Mouse (Mus musculus) embryo, embryonic 10 days (tissue): ENCODE data around the gene Rrm2.

ENCODE experiments used
- DNase-seq: peaks from one replicate; pipeline ENCODE4 v3.0.0-alpha.2; 2015; ENCODE audit warnings: low spot score

The Rrm2 gene

DNA sequence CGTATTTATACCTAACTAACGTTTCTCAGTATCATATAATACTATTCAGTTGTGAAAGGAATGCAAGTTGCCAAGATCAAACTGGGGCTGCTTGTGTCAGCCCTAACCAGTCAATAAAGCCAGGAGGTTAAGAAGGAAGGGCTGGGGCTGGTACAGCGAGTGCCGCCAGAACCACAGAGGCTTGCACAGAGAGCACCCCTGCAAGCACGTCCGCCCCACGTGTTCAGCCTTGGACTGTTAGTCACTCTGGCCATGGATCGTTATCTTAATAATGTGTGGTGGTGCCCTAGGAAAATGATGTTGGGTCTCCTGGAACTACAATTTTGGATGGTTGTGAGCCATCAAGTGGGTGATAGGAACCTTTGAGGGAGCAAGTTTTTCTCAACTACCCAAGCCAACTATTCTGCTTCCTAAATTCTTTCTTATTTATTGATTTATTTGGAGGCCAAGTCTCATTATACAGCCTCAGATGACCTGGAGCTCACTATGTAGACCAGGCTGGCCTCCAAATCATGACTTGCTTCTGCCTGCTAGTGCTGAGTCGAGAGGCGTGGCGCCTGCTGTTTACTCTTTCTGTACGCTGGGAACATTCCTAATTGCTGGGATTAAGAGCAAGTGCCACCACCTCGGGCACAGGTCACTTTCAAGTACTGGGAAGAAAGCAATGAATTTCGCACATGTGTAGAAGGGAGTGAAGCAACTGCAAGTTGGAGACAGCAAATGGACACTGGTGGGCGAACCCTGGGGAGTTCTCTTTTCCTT is 2.4 kb upstream of the Rrm2 start:
- no peak for DNase-seq

DNA sequence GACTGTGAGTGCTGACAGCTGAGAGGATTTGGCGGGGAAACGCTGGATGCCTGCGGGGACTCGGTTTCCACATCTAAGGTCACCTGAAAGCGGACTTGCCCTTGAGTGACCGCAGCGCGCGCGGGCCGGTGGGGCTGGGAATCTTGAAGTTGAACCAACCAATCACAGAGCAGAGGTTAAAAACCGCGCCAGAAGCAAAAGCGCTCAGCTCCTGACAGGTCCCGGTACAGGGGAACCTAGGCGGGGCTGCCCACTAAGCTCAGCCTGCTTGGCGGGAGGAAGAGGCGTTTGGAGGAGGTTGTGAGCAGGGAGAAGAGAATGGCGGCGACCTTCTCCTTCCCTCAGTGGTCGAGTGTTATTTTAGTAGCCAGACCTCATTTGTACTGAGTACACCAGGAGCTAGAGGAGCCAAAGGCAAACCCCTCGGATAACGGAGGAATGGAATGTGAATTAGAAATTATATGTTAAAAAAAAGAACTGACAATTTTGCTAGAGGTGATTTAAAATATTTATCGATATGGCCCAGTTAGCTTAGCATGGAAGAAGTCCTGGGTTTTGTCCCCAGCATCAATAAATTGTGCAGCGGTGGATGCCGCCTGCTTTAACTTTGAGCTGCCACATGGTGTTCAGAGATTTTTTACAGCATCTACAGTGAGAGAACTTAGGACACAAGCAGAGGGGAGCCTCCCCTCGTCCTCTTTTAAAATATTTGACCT is 1.1 kb upstream of the Rrm2 start:
- DNase-seq = peak; percentile 85

DNA sequence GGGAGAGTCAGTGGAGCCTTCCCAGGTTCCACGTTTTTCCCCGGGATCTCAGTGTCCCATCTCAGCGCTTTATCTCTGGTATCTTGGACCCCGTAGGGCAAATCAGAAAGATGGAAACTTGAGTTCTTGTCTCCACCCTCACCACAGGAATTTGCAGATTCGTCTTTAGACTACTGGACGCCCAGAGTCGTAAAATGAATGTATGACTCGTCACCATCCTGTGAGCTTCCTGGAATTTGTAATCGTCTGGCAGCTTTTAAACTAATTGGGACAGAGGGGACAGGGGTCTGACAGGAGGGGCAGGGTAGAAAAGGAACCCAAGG is 600 bp upstream of the Rrm2 start:
- DNase-seq = peak; percentile 64

DNA sequence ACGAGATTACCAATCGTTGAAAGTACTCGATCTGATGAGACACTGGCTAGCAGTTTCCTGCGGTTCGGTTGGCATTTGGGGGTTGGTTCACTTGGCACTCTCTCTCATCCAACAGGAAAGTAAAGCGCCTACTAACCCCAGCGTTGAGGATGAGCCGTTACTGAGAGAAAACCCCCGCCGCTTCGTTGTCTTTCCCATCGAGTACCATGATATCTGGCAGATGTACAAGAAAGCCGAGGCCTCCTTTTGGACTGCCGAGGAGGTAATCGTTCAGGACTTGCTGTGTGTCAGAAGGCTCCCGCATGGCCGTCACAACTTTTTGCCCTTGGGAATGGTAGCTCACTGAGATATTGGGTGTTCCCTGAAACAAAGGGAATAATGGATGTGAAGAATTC is 780 bp downstream of the Rrm2 start:
- DNase-seq = no peak

DNA sequence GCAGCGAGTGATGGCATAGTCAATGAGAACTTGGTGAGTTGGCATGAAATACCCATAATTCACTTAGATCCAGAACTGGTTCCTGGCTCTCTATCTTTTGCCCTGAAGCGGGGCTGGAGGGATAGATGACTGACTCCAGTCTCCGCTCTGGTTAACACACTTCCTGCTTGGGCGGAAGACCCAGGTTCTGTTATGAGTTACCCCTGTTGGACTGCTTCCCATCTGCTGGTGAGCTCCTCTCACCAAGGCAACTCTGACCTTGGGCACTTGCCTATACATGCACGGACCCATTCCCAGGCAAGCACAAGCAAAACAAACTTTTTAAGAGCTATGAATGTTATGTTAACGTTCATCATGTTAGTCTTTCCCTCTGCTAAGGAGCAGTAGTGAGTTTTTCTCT is 1.4 kb downstream of the Rrm2 start:
- peak; percentile 30 for DNase-seq

DNA sequence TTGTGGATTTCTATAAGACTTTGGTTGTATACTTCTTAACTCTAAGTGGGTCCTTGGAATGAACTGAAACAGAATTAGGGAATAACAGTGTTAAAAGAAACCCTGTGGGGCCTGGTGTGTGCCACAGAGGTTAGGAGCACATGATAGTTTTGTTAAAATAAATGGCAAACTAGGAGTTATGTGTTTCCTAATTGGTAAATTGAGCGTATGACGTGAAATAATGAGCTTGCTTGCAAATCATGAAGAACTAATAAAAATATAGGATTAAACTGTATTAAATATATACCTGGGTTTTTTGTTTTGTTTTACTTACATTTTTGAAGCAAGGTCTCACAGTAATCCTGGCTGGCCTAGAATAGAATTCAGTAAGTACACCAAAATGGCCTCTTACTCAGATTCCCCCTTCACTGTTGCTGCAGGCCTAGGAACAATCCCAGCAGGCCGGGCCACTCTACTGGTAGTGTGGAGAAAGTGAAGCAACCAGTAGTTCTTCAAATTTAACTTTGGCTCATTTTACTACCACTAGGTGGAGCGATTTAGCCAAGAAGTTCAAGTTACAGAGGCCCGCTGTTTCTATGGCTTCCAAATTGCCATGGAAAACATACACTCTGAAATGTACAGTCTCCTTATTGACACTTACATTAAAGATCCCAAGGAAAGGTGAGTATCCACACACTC is 1.9 kb downstream of the Rrm2 start:
- peak; percentile 89 for DNase-seq

DNA sequence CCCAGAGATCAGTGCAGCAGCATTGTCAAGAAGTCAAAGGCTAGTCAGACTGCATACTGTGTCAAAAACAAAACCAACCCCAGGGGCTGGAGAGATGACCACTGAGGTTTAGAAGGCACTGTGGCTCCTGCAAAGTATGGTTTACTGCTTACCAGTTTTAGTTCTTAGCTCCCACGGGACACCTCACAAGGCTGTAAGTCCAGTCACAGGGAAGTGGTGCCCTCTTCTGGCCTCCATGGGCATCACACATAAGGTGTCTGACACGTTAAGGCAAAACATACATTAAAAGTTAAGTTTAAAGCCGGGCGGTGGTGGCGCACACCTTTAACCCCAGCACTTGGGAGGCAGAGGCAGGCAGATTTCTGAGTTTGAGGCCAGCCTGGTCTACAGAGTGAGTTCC is 2.6 kb downstream of the Rrm2 start:
- DNase-seq = peak; percentile 62

DNA sequence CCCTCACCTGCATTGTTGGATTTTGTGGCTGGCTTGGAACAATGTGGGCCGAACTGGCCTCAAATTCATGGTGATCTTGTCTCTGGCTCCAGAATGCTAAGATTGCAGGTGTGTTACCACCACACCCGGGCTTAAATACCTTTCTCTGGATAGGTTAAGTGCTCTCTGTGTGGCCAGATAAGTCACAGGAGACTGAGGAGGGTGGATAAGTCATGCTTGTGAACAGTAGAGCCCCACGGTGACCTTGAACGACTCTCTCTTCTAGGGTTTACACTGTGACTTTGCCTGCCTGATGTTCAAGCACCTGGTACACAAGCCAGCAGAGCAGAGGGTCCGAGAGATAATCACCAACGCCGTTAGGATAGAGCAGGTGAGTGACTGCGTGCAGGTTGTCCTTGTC is 4.4 kb downstream of the Rrm2 start:
- no peak for DNase-seq

DNA sequence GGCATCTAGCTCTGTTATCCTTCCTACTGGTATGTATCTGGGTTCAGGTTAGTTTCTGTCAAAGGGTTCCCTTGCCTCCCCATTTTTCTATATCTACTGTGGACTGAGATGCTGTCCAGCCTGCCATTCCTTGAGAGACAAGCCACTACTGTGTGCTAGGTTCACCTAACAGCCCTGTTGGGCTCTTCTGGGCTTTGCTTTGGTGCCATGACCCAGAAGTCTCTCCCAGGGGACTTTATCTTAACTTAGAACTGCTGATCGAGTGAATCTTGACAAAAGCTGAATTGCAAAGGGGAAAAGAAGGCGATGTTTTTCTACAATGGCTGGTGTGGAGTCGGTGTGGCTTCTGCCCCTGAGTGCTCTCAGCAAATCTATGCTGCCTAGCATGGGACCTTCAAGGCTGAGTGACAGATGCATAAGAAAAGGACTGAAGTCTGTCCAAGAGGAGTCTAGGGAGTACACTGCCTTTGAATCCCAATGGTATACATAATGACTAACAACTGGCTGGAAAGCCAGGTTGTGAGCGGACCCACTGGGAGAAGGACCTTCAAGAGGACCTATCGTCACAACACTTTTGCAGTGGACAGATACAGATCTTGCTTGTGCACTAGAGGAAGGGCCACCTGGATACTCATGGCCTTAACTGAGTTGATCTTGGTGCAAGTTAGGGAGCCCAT is 6.7 kb downstream of the Rrm2 start:
- no peak for DNase-seq

DNA sequence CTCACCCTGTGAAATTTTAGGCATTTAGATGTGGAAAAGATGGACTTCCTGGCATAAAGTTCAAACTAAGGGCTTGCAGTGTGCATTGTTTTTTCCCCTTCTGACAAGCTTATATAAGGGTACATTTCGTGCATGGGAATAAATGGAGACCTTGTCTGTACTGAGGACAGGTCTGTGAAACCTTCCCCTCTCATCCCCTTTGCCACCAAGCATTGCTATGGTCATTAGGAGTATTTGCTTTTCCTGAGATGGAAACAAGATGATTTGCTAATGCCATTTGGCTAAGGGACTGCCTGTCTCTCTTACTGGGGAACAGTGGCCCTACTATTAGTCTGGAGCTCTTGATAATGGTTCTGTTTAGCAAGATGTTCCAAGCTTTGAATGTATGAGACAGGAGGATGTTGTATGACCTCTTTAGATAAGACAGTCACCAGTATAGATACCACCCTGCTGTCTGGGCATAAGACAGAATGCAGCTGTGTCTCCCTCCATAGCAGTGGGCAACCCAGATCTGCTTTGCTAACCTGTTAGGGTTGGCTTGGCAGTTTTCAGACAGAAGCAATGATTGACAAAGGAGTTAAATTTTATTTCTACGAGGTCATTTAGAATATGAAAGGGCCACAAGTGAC is 7.3 kb downstream of the Rrm2 start:
- no peak for DNase-seq

DNA sequence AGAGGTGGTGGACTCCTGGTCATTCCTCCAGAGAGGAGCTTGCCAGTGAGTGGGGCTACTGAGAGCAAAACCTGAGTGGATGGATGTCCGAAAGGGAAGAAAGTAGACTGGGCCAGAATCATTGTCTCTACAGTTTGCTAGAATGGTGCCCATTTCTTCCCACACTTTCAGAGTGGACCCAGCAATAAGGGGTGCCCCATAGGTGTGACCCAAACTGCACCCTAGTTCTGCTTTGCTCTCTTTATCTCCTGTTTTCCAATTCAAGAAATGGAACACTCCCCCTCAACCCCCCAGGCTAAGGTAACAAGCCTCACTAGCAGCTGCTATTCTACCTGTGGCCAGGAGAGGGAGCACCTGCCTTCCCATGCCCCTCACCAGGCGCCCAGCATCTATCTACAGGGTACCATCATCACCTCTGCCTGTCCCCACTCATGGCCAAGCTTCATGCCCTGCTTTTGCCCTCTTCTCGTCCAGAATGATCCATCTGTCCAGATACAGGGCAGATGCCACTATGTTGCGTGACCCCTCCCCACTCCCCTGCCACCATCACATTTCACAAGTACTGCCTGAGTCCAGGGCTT is 8.8 kb downstream of the Rrm2 start:
- peak; percentile 70 for DNase-seq

DNA sequence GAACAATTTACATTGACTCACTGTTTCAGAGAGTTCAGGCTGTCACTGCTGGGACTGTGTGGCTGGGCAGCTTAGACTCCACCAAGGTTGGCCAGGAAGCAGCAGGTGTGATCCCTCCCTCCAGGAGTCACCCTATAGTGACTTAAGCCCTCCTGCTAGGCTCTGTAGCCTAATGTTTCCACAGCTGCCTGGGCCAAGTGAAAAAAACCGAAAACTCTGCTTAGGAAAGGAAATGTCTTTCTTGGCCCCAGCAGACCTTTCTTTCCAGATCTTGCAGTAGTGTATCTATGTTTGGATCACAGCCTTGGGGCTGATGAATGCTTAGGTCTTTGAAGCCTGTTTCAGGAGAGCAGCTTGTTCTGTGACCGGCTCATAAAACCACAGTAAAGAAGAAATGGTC is 15.4 kb downstream of the Rrm2 start:
- no peak for DNase-seq

DNA sequence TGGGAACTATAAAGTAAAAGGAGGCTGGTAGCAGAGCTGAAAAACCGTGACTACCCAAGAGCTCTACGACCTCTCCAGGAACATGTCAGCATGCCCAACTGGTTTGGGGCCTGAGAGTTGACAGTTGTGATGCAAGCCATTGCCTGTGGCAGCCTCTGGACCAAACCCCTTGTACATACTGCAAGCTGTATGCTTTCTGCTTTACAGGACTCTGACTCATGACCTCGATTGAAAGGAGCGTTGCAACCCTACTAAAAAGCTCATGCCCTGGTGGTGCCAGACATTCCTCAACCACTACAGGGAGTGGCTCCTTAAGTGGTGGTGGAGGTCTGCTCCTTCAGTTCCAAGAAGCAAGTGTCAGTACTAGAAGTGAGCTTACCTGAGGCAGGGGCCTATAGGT is 15.8 kb downstream of the Rrm2 start:
- DNase-seq = no peak

DNA sequence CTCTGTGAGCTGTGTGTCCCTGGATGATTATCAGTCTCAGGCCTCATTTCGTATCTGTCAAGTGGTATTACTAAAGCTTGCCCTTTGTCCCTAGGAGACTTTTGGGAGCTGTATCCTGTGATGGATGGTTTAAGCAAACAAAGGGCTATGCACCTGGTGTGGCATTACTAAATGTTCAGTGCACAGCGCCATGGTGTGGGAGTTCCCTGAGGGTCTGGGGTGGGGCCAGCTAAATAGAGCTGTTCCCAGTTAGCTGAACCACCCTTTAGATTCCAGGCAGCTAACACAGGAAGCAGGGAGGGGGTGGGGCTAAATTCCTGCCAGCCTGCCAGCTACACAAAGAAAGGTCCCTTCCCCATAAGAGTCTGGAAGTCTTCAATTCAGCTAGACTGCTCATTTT is 16.3 kb downstream of the Rrm2 start:
- DNase-seq = peak; percentile 72

DNA sequence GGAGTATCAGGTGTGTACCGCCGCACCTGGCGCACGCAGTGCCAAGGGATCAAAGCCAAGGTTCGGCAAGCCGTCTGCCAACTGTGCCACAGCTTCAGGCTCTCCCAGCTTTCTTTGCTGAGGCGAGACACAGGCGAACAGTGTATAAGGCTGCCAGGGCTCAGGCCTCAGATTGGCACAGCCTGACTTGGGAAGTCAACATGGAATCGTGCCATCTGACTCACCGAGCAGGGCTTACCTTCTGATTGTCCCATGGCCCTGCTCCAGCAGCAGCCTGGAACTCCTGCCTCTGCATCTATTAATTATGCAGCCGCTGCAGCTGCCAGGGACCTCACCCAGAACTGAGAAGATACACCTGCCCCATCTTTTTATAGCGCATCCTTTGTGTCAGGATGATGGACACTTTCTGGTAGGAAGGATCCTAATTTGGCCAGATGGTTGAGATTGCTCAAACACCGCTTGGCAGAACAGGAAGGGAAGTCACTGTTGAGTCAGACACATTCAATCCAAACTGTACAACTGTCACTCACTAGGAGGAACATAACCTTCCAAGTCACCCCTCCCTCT is 26.9 kb downstream of the Rrm2 start:
- DNase-seq = no peak

DNA sequence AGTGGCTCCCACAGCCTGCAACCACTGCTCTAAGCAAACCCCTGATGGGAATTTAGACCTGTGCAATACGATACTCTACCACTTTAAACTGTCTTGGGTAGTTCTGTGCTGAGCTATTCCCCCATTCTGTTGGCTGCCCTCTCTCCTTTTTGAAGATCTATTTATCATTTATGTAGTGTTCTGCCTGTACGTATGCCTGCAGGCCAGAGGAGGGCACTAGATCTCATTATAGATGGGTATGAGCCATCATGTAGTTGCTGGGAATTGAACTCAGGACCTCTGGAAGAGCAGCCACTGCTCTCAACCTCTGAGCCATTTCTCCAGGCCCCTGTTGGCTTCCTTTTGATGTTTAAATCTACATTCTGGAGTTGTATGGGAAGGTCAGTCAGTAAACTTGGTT is 28.9 kb downstream of the Rrm2 start:
- DNase-seq = no peak

DNA sequence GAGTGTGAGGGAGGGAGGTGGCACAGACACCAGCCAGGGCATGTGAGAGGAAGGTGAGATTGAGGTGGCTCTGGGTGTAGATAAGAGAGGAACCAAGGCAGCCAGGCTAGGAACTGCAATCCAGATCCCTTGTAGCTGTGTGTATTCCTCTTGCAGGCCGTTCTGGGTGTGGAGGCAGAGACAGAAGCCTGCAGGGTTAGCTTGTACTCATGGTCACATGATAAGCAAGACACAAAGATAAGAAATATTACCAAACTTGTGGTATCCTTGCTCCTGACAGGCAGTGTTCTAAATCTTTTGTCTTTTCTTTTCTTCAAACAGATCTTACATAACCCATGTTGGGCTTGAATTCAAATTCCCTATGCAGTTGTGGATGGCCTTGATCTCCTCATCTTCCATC is 31.9 kb downstream of the Rrm2 start:
- DNase-seq = no peak

DNA sequence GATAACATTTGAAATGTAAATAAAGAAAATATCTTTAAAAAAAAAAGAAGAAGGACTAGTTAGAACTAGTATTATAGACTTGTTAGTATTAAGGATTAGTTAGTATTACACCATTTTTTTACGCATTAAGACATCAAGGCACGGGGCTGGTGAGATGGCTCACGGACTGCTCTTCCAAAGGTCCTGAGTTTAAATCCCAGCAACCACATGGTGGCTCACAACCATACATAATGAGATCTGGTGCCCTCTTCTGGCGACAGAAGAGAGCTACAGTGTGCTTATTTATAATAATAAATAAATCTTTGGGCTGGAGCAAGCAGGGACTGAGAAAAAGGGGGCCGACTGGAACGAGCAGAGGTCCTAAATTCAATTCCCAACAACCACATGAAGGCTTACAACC is 33.5 kb downstream of the Rrm2 start:
- DNase-seq = peak; percentile 52

DNA sequence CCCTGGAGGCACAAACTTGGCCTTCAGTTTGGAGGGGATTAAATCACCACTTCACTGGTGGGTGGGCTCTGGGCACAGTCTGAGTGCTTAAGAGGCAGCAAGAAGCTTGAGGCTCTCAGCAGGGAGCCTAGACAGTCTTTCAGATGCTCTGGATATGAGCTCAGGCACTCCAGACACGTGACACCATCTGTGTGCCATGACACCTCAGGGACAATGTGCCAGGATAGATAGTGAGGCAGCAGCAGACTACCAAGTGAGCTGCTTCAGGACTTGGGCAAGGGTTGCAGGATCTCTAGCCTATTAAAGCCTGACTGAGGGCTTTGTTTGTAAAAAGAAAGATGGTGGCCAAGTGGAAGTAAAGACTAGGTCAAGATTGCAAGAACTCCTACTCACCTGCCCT is 36.3 kb downstream of the Rrm2 start:
- DNase-seq = no peak

DNA sequence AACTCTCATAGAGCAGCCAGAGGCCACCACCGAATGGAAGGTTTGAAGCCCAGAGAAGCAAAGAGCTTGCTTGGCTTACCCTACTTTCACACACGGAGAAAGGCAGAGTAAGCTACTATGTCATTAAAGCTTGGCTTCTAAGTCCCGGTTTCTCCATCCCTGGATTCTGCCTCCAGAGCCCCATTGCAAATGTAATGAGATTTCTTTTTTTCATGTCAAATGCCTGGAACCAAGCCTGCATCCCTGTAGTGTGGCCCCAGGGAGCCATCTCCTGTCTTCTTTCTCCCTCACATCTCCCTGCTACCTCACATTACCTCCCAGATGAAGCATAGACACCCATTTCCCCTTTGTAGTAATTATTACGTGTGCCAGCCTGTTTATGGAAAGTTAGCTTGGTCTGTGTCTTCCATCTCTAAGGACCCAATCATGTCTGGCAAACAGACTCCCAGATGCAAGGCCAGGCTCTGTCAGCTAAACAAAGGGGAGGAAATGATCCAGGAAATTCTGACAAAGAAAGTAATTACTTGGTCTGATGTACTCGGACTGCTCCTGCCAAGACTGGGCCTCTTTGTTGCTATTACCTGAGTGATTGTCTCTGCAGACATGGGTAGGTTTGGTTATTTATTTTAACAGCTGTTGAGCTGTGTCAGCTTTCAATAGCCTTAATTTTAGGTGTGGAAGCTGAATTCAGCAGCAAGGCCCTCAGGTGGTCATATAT is 38.7 kb downstream of the Rrm2 start:
- no peak for DNase-seq

DNA sequence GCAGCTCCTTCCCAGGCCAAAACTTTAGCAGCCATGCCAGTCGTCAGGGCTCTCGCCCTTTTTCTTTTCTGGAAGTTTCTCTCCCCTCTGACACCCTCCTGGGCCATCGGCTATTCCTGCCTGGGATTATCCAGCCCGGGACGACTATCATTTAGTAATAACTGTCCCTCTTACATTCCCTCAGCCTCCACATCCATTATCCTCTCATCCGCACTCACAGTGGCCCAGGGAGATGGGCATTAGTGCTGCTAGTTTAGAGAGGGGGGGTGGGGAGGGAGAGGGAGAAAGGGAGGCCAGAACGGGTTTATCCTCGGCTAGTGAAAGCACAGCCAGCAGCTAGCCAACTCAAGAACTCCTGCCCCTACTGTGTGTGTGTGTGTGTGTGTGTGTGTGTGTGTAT is 39.3 kb downstream of the Rrm2 start:
- no peak for DNase-seq
